Mouse (Mus musculus) ES-Bruce4 (cell line): Measurements from ENCODE around the gene Ppp1r3e.

ENCODE experiments used
- CTCF ChIP-seq: IDR thresholded peaks from one replicate; pipeline ENCODE4 v1.8.1; 2011; ENCODE audit warnings: low read depth, low read length
- EP300 ChIP-seq: IDR thresholded peaks from 2 replicates; pipeline ENCODE4 v1.6.1; 2011; ENCODE audit warnings: low read depth, low read length; ENCODE audit not compliant: insufficient read depth

DNA sequence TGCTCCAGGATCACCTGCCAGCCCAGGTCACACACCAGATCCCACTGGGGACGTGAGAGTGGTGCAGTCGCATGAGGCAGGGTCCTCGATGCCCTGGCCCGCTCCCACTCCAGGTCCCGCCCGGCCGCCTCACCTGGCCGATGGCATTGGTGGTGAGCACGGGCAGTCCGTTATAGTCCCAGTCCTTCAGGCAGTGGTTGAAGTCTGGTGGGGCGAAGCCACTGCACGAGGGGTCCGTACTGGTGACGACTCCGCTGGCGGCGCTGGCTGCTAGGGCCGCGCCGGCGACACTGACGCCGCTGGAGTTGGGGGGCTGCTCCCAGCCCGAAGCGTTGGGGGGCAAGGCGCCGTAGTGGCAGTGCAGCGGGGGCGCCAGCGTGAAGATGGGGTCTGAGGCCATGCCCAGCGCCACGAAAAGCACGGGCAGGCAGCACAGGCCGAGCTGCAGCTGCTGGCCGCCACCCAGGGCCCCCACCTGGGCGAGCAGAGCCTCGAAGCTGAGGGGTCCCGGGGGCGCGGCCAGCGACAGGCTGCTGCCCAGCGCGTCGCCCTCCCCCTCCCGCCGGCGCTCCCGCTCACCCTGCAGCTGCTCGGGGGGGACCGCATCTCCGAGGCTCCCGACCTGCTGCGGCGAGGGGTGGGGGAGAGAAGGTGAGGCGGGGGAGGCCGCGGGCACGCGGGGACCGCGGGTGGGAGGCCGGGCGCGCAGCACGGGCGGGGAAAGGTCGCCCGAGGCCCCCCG lies 34.9 kb upstream of the Ppp1r3e start:
- TF ChIP-seq CTCF, result no peak
- no peak for TF ChIP-seq EP300
